Mouse (Mus musculus) central nervous system, embryonic 14 days (tissue): ENCODE measurements around the gene Olfr417. TPM values are rescaled to one million over a fixed set of nuclear protein-coding genes. Genes with fewer than 3 reads are reported as not detected.

ENCODE experiments used
- polyA plus RNA-seq: library from polyadenylated mRNA; depleted of rRNA; stranded (reverse); fragments of >200 nt; gene quantifications from 2 replicates; pipeline ENCODE4 v1.2.3, GENCODE M21; 2012; rRNA removed

Gene Olfr417
- not detected in 2 replicates for polyA plus RNA-seq

DNA sequence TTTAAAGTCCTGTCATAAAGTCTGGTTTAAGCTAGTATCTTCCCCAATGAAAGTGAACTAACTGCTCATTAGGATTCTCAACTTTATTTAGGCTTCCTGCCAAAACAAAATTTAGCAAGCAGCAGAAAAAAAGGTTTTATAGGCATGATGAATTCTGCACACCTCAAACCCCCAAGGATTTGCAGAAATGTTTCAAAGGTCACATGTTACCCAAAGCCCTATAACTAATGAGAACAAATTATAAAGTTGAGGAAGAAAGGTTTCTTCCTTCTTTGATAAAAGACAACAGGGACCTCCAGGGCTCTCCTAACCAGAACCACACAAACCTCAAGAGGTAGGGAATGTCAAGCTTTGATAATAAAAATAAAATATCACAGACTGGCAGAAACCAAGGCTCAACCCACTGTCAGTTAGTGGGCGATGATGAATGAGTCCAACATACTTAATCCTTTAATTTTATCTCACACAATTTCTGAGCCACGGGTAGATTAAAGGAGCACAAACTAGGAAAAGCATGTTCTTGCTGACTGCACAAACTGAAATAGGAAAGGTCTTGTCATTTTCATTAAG is at the start of gene Olfr417:
TSS of gene Olfr417 (plus strand) at position 241 of the 570 bp plus-strand sequence.

DNA sequence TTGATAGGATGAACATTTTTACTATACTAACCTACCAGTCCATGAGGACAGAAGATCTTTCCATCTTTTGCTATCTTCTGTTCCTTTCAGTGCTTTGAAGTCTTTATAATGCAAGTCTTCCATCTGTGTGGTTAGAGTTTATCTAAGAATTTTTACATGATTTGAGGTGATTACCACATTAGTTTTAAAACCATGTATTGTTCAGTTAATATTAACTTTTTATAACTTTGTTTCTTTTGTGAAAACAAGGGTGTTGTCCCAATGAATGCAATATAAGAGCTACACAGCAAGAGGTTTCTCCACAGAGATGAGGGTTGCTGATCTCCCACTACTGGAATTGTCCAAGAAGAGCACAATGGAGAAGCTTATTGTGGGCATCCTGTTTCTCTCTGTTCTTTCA is 34.7 kb upstream of the Olfr417 start, which contains the start of gene Mptx1:
TSS of gene Mptx1 (plus strand) at position 301 of the 400 bp plus-strand sequence.

GRCm38 (mm10) chr1:174390746-174391145 is 25.8 kb downstream of the Olfr417 start, which contains the start of gene Olfr248:
Olfr248 (plus strand) TSS chr1:174391046.

GRCm38 (mm10) chr1:174423764-174424163 is 58.8 kb downstream of the Olfr417 start, which contains the start of gene Olfr414:
Olfr414 (plus strand) TSS chr1:174424064.

Other genes starting within 250 kb of the Olfr417 start
- not detected in 2 replicates for gene Olfr231, start 244.0 kb upstream of the Olfr417 start, polyA plus RNA-seq
- not detected in 2 replicates for gene Olfr424, start 233.6 kb upstream of the Olfr417 start, polyA plus RNA-seq
- not detected in 2 replicates for gene Olfr420, start 209.5 kb upstream of the Olfr417 start, polyA plus RNA-seq
- gene Spta1, start 192.3 kb upstream of the Olfr417 start, polyA plus RNA-seq, result 0.07 and 0.13 TPM in 2 replicates
- not detected in 2 replicates for gene Olfr419, start 113.1 kb upstream of the Olfr417 start, polyA plus RNA-seq
- gene Mptx1, start 34.6 kb upstream of the Olfr417 start, polyA plus RNA-seq, result not detected in 2 replicates
- not detected in 2 replicates for gene Olfr248, start 25.9 kb downstream of the Olfr417 start, polyA plus RNA-seq
- gene Olfr414, start 58.9 kb downstream of the Olfr417 start, polyA plus RNA-seq, result not detected in 2 replicates
- gene Olfr220, start 77.0 kb downstream of the Olfr417 start, polyA plus RNA-seq, result not detected in 2 replicates
- 13.1 TPM in 2 replicates for gene Fmn2, start 136.7 kb downstream of the Olfr417 start, polyA plus RNA-seq